Mouse (Mus musculus): ENCODE results near the gene Rbm26.

Gene Rbm26

GRCm38 (mm10) chr14:105177238-105177693 lies at the start of gene Rbm26:
Gene Rbm26 (minus strand): TSS chr14:105177327.
- CTCF ChIA-PET: interaction anchor here (0.6 kb wide), 1 partner anchor 322 kb away, joined by 6 read pairs; no protein-coding TSS in a partner anchor

- CTCF ChIA-PET: no interaction called here
These were observed 48.7 kb upstream of the Rbm26 start for GRCm38 (mm10) chr14:105225790-105226189.

GRCm38 (mm10) chr14:105222240-105222639 lies 45.1 kb upstream of the Rbm26 start:
- CTCF ChIA-PET: no interaction called here

GRCm38 (mm10) chr14:105219525-105220376 lies 42.6 kb upstream of the Rbm26 start:
- CTCF ChIA-PET: no interaction called here

- CTCF ChIA-PET: no interaction called here
These were observed 21.3 kb upstream of the Rbm26 start for GRCm38 (mm10) chr14:105198401-105198800.

- CTCF ChIA-PET: interaction anchor here (0.7 kb wide), 1 partner anchor 11 kb away, joined by 3 read pairs; no protein-coding TSS in a partner anchor
These were observed 17.6 kb upstream of the Rbm26 start for GRCm38 (mm10) chr14:105194682-105195081.

- CTCF ChIA-PET: no interaction called here
These were observed 7.7 kb upstream of the Rbm26 start for GRCm38 (mm10) chr14:105184866-105185265.

- CTCF ChIA-PET: interaction anchor here (1.0 kb wide), 1 partner anchor 11 kb away, joined by 5 read pairs; no protein-coding TSS in a partner anchor
These were observed 5.7 kb upstream of the Rbm26 start for GRCm38 (mm10) chr14:105182786-105183185.

- CTCF ChIA-PET: no interaction called here
These were observed 2.6 kb upstream of the Rbm26 start for GRCm38 (mm10) chr14:105179733-105180132.

GRCm38 (mm10) chr14:105178996-105179395 lies 1.9 kb upstream of the Rbm26 start:
- CTCF ChIA-PET: no interaction called here

- CTCF ChIA-PET: interaction anchor here (0.6 kb wide), 1 partner anchor 323 kb away, joined by 6 read pairs; no protein-coding TSS in a partner anchor
These were observed 552 bp downstream of the Rbm26 start for GRCm38 (mm10) chr14:105176381-105177168.

GRCm38 (mm10) chr14:105167181-105167580 lies 9.9 kb downstream of the Rbm26 start:
- CTCF ChIA-PET: no interaction called here

GRCm38 (mm10) chr14:105164793-105165192 lies 12.3 kb downstream of the Rbm26 start:
- CTCF ChIA-PET: no interaction called here

GRCm38 (mm10) chr14:105161334-105161733 lies 15.8 kb downstream of the Rbm26 start:
- CTCF ChIA-PET: no interaction called here

- CTCF ChIA-PET: no interaction called here
These were observed 18.6 kb downstream of the Rbm26 start for GRCm38 (mm10) chr14:105158526-105158925.

- CTCF ChIA-PET: no interaction called here
These were observed 43.1 kb downstream of the Rbm26 start for GRCm38 (mm10) chr14:105134076-105134475.

GRCm38 (mm10) chr14:105127715-105128385 lies 49.3 kb downstream of the Rbm26 start:
- CTCF ChIA-PET: no interaction called here

- CTCF ChIA-PET: no interaction called here
These were observed 52.6 kb downstream of the Rbm26 start for GRCm38 (mm10) chr14:105124513-105124912.

- CTCF ChIA-PET: no interaction called here
These were observed 61.7 kb downstream of the Rbm26 start for GRCm38 (mm10) chr14:105115402-105115801.

GRCm38 (mm10) chr14:105106252-105106651 lies 70.9 kb downstream of the Rbm26 start:
- CTCF ChIA-PET: no interaction called here

GRCm38 (mm10) chr14:105098861-105099260 lies 78.3 kb downstream of the Rbm26 start:
- CTCF ChIA-PET: no interaction called here

GRCm38 (mm10) chr14:105096221-105096620 lies 80.9 kb downstream of the Rbm26 start:
- CTCF ChIA-PET: no interaction called here

All from spleen, embryonic (tissue).